Mouse (Mus musculus) thymus, adult 2 months (tissue): ENCODE measurements around the gene Ccdc15. TPM values are rescaled to one million over a fixed set of nuclear protein-coding genes. Genes with fewer than 3 reads are reported as not detected.

Experiments used
- DNase-seq: peaks from one replicate; pipeline ENCODE4 v3.0.0; 2021
- H3K27ac ChIP-seq: fragments of 200-500 bp; 2 replicates; pipeline ENCODE4 v1.5.1; 2012; ENCODE audit warnings: low read length, control low read depth; ENCODE audit not compliant: control insufficient read depth, insufficient read depth
- H3K27me3 ChIP-seq: fragments of 200-500 bp; 2 replicates; pipeline ENCODE4 v1.6.1; 2012; ENCODE audit warnings: mild to moderate bottlenecking, low read length, moderate library complexity, mixed read lengths; ENCODE audit not compliant: control insufficient read depth, insufficient read depth
- H3K36me3 ChIP-seq: fragments of 200-500 bp; 2 replicates; pipeline ENCODE4 v1.6.1; 2012; ENCODE audit warnings: mild to moderate bottlenecking, low read length, moderate library complexity; ENCODE audit not compliant: control insufficient read depth, insufficient read depth
- H3K4me1 ChIP-seq: fragments of 200-500 bp; replicated peaks from 2 replicates; pipeline ENCODE4 v1.6.1; 2012; ENCODE audit warnings: low read length; ENCODE audit not compliant: control insufficient read depth, insufficient read depth
- H3K4me3 ChIP-seq: fragments of 200-500 bp; 2 replicates; pipeline ENCODE4 v1.5.1; 2012; ENCODE audit warnings: mild to moderate bottlenecking, low read length, control low read depth, moderate library complexity; ENCODE audit not compliant: control insufficient read depth, insufficient read depth
- CTCF ChIP-seq: fragments of 200-500 bp; IDR thresholded peaks from 2 replicates; pipeline ENCODE4 v1.5.1; 2012; ENCODE audit warnings: mild to moderate bottlenecking, control low read depth, low read length, moderate library complexity, borderline replicate concordance; ENCODE audit not compliant: control insufficient read depth, poor library complexity, insufficient read depth; ENCODE audit errors: extremely low read depth
- POLR2A ChIP-seq: fragments of 200-500 bp; IDR thresholded peaks from 2 replicates; pipeline ENCODE4 v1.6.1; 2012; ENCODE audit warnings: mild to moderate bottlenecking, low read length, control low read depth, moderate library complexity; ENCODE audit not compliant: control insufficient read depth, poor library complexity, insufficient read depth; ENCODE audit errors: extremely low read depth
- WGBS: fragments of 180-500 bp; shearing (Covaris S2); methylation state at CpG from one replicate; pipeline ENCODE4 v1.1.7; 2018; 5-methylcytosine and 5-hydroxymethylcytosine counted together
- polyA plus RNA-seq: library from polyadenylated mRNA; depleted of rRNA; stranded (reverse); fragments of >200 nt; gene quantifications from 2 replicates; pipeline ENCODE4 v1.2.3, GENCODE M21; 2012

Gene Ccdc15
- polyA plus RNA-seq, 1 experiment = 6.2 TPM

- H3K4me1 ChIP-seq = peaks cover 56% of the 10 kb centered on the region
- H3K36me3 ChIP-seq = no peaks in the 10 kb centered on the region
- no peaks in the 10 kb centered on the region for H3K27me3 ChIP-seq
- DNase-seq = peak; percentile 45
- H3K27ac ChIP-seq = peak overlapping the region; percentile 70
- 77% methylated on average over 3 of the region's 3 CpGs for WGBS
- TF ChIP-seq POLR2A (no peak), CTCF (0 out of 2 replicates have a peak, but pooled peaks have one; percentile 49)
- no peak overlapping the region for H3K4me3 ChIP-seq
These were observed 99.8 kb downstream of the Ccdc15 start for GRCm38 (mm10) chr9:37248381-37248906.

DNA sequence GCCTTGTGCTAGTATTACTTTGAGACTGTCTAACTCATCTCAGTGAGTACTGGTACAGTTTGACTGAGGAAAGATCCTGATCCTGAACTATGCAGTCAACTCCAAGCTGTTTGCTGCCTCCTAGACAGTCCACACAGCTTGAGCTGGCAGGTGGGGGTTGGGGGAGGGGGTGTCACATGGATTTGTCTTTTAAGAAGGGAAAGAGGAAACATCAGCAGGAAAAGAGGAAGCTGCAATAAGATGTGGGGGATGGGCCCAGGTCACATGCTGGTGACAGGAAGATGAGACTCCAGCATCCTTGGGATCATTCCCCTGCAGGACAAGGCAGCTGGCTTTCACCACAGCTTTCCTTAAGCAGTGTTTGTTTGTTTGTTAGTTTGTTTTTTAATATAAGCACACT is 100.8 kb downstream of the Ccdc15 start:
- Histone ChIP-seq H3K27me3 (no peaks in the 10 kb centered on the region), H3K4me3 (no peak overlapping the region), H3K4me1 (peaks cover 58% of the 10 kb centered on the region), H3K27ac (peak overlapping the region; percentile 57; the same call in 1 of the 2 replicates), H3K36me3 (no peaks in the 10 kb centered on the region)
- DNase-seq = peak; percentile 39
- TF ChIP-seq CTCF = no peak

DNA sequence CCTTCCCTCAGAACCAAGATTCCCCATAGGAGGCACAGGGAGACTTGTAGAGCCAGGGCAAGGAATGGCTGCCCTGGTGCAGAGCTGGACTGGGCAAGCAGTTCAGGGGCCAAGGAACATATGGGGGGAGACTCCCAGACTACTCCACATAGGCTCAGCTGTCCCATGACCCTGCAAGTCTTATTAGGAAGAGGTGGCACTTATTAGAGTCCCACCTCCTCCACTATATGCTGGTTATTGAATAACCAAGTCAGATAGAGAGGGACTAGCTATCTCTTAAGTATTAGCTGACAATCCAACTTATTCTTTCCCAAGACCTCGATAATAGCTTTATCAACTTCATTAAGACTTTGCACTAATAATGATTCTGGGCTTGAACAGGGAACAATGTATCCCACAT is 102.4 kb downstream of the Ccdc15 start:
- Histone ChIP-seq H3K27me3 (no peaks in the 10 kb centered on the region), H3K36me3 (no peaks in the 10 kb centered on the region; the same call in 1 of the 2 replicates), H3K4me1 (peaks cover 60% of the 10 kb centered on the region), H3K4me3 (no peak overlapping the region), H3K27ac (peak overlapping the region; percentile 96)
- WGBS = 96% methylated on average over 1 of the region's 1 CpGs
- TF ChIP-seq POLR2A (no peak), CTCF (no peak)
- DNase-seq = no peak

GRCm38 (mm10) chr9:37245404-37245803 is 102.8 kb downstream of the Ccdc15 start:
- WGBS = 2% methylated on average over 2 of the region's 2 CpGs
- Histone ChIP-seq H3K27ac (peak overlapping the region; percentile 96), H3K36me3 (no peaks in the 10 kb centered on the region; the same call in 1 of the 2 replicates), H3K27me3 (no peaks in the 10 kb centered on the region), H3K4me3 (no peak overlapping the region), H3K4me1 (peaks cover 58% of the 10 kb centered on the region)
- TF ChIP-seq CTCF = no peak
- TF ChIP-seq POLR2A = no peak
- DNase-seq = no peak

- Histone ChIP-seq H3K4me1 (peaks cover 64% of the 10 kb centered on the region), H3K27ac (peak overlapping the region; percentile 40), H3K36me3 (no peaks in the 10 kb centered on the region; the same call in 1 of the 2 replicates), H3K4me3 (no peak overlapping the region), H3K27me3 (no peaks in the 10 kb centered on the region)
- DNase-seq = no peak
- WGBS = 36% methylated on average over 1 of the region's 1 CpGs
- TF ChIP-seq CTCF (no peak), POLR2A (no peak)
These were observed 103.6 kb downstream of the Ccdc15 start for GRCm38 (mm10) chr9:37244600-37244999.

DNA sequence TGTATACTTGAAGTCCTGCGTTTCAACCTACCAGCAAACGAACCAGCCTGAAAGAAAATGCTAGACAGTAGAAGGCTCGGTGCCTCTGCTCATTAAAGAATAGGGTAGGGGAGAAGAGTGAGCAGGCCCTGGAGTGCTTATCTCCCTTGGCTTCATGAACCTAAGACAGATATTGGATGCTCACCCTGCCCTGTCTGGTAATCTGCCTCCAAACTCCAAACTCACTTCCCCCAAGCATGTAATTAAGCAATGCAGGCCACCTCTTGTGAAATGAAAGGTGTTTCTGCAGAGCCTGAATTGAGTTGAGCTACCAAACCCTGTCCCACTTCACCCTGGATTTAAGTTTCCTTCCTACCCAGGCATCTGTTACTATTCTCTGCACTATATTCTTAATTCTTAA is 105.5 kb downstream of the Ccdc15 start:
- TF ChIP-seq POLR2A (no peak), CTCF (no peak)
- Histone ChIP-seq H3K27me3 (no peaks in the 10 kb centered on the region), H3K27ac (no peak overlapping the region), H3K4me3 (no peak overlapping the region), H3K4me1 (peaks cover 70% of the 10 kb centered on the region), H3K36me3 (no peaks in the 10 kb centered on the region; the same call in 1 of the 2 replicates)
- DNase-seq = no peak
- WGBS = 97% methylated on average over 3 of the region's 3 CpGs
